Mouse (Mus musculus): ENCODE measurements around the gene Cdip1.
"Not testable (repeated sequence)": the region's sequence is repeated elsewhere in the genome, so short reads cannot be mapped to it uniquely, and the experiment has no call there.

The Cdip1 gene

GRCm38 (mm10) chr16:4789810-4790559 is at the start of gene Cdip1:
TSS of gene Cdip1 (minus strand) at chr16:4790292.
- in situ Hi-C loops (cut with MboI; ENCODE audit: low sequenced_read_pairs): no loop called here

GRCm38 (mm10) chr16:4839552-4839951 is 49.5 kb upstream of the Cdip1 start:
- in situ Hi-C loops (cut with MboI; ENCODE audit: low sequenced_read_pairs): no loop called here

- in situ Hi-C loops (cut with MboI; ENCODE audit: low sequenced_read_pairs): no loop called here
These were observed 47.5 kb upstream of the Cdip1 start for GRCm38 (mm10) chr16:4837631-4838030.

- in situ Hi-C loops (cut with MboI; ENCODE audit: low sequenced_read_pairs): no loop called here
These were observed 45.1 kb upstream of the Cdip1 start, which contains the start of gene 4930562C15Rik for GRCm38 (mm10) chr16:4835191-4835590. TSS of gene 4930562C15Rik (plus strand) at chr16:4835416.

- in situ Hi-C loops (cut with MboI; ENCODE audit: low sequenced_read_pairs): no loop called here
These were observed 43.8 kb upstream of the Cdip1 start for GRCm38 (mm10) chr16:4833858-4834257.

- in situ Hi-C loops (cut with MboI; ENCODE audit: low sequenced_read_pairs): no loop called here
These were observed 41.7 kb upstream of the Cdip1 start for GRCm38 (mm10) chr16:4831650-4832419.

- in situ Hi-C loops (cut with MboI; ENCODE audit: low sequenced_read_pairs): no loop called here
These were observed 39.3 kb upstream of the Cdip1 start for GRCm38 (mm10) chr16:4829271-4829900.

- in situ Hi-C loops (cut with MboI; ENCODE audit: low sequenced_read_pairs): no loop called here
These were observed 37.5 kb upstream of the Cdip1 start for GRCm38 (mm10) chr16:4827639-4828038.

- in situ Hi-C loops (cut with MboI; ENCODE audit: low sequenced_read_pairs): not testable (repeated sequence)
These were observed 34.4 kb upstream of the Cdip1 start for GRCm38 (mm10) chr16:4824466-4824865.

- in situ Hi-C loops (cut with MboI; ENCODE audit: low sequenced_read_pairs): no loop called here
These were observed 28.3 kb upstream of the Cdip1 start for GRCm38 (mm10) chr16:4818349-4818748.

GRCm38 (mm10) chr16:4796631-4797030 is 6.5 kb upstream of the Cdip1 start:
- in situ Hi-C loops (cut with MboI; ENCODE audit: low sequenced_read_pairs): no loop called here

- in situ Hi-C loops (cut with MboI; ENCODE audit: low sequenced_read_pairs): no loop called here
These were observed 1.2 kb upstream of the Cdip1 start for GRCm38 (mm10) chr16:4791332-4791731.

GRCm38 (mm10) chr16:4789311-4789768 is 752 bp downstream of the Cdip1 start:
- in situ Hi-C loops (cut with MboI; ENCODE audit: low sequenced_read_pairs): no loop called here

GRCm38 (mm10) chr16:4788176-4788575 is 1.9 kb downstream of the Cdip1 start:
- in situ Hi-C loops (cut with MboI; ENCODE audit: low sequenced_read_pairs): no loop called here

GRCm38 (mm10) chr16:4785706-4786105 is 4.4 kb downstream of the Cdip1 start:
- in situ Hi-C loops (cut with MboI; ENCODE audit: low sequenced_read_pairs): no loop called here

GRCm38 (mm10) chr16:4782515-4782914 is 7.6 kb downstream of the Cdip1 start:
- in situ Hi-C loops (cut with MboI; ENCODE audit: low sequenced_read_pairs): no loop called here

GRCm38 (mm10) chr16:4781524-4782196 is 8.4 kb downstream of the Cdip1 start:
- in situ Hi-C loops (cut with MboI; ENCODE audit: low sequenced_read_pairs): no loop called here

- in situ Hi-C loops (cut with MboI; ENCODE audit: low sequenced_read_pairs): no loop called here
These were observed 11.2 kb downstream of the Cdip1 start for GRCm38 (mm10) chr16:4778940-4779339.

- in situ Hi-C loops (cut with MboI; ENCODE audit: low sequenced_read_pairs): no loop called here
These were observed 12.0 kb downstream of the Cdip1 start for GRCm38 (mm10) chr16:4777905-4778609.

GRCm38 (mm10) chr16:4777171-4777904 is 12.8 kb downstream of the Cdip1 start:
- in situ Hi-C loops (cut with MboI; ENCODE audit: low sequenced_read_pairs): no loop called here
